Mouse (Mus musculus) thymus, adult 2 months (tissue): ENCODE data around the gene Drd4. TPM values are rescaled to one million over a fixed set of nuclear protein-coding genes. Genes with fewer than 3 reads are reported as not detected.

Source experiments
- DNase-seq: peaks from one replicate; pipeline ENCODE4 v3.0.0; 2021
- H3K27ac ChIP-seq: fragments of 200-500 bp; 2 replicates; pipeline ENCODE4 v1.5.1; 2012; ENCODE audit warnings: low read length, control low read depth; ENCODE audit not compliant: control insufficient read depth, insufficient read depth
- H3K27me3 ChIP-seq: fragments of 200-500 bp; 2 replicates; pipeline ENCODE4 v1.6.1; 2012; ENCODE audit warnings: mild to moderate bottlenecking, low read length, moderate library complexity, mixed read lengths; ENCODE audit not compliant: control insufficient read depth, insufficient read depth
- H3K36me3 ChIP-seq: fragments of 200-500 bp; 2 replicates; pipeline ENCODE4 v1.6.1; 2012; ENCODE audit warnings: mild to moderate bottlenecking, low read length, moderate library complexity; ENCODE audit not compliant: control insufficient read depth, insufficient read depth
- H3K4me1 ChIP-seq: fragments of 200-500 bp; replicated peaks from 2 replicates; pipeline ENCODE4 v1.6.1; 2012; ENCODE audit warnings: low read length; ENCODE audit not compliant: control insufficient read depth, insufficient read depth
- H3K4me3 ChIP-seq: fragments of 200-500 bp; 2 replicates; pipeline ENCODE4 v1.5.1; 2012; ENCODE audit warnings: mild to moderate bottlenecking, low read length, control low read depth, moderate library complexity; ENCODE audit not compliant: control insufficient read depth, insufficient read depth
- CTCF ChIP-seq: fragments of 200-500 bp; IDR thresholded peaks from 2 replicates; pipeline ENCODE4 v1.5.1; 2012; ENCODE audit warnings: mild to moderate bottlenecking, control low read depth, low read length, moderate library complexity, borderline replicate concordance; ENCODE audit not compliant: control insufficient read depth, poor library complexity, insufficient read depth; ENCODE audit errors: extremely low read depth
- POLR2A ChIP-seq: fragments of 200-500 bp; IDR thresholded peaks from 2 replicates; pipeline ENCODE4 v1.6.1; 2012; ENCODE audit warnings: mild to moderate bottlenecking, low read length, control low read depth, moderate library complexity; ENCODE audit not compliant: control insufficient read depth, poor library complexity, insufficient read depth; ENCODE audit errors: extremely low read depth
- WGBS: fragments of 180-500 bp; shearing (Covaris S2); methylation state at CpG from one replicate; pipeline ENCODE4 v1.1.7; 2018; 5-methylcytosine and 5-hydroxymethylcytosine counted together
- polyA plus RNA-seq: library from polyadenylated mRNA; depleted of rRNA; stranded (reverse); fragments of >200 nt; gene quantifications from 2 replicates; pipeline ENCODE4 v1.2.3, GENCODE M21; 2012

Gene Drd4
- polyA plus RNA-seq, 1 experiment, result 0.47 TPM

DNA sequence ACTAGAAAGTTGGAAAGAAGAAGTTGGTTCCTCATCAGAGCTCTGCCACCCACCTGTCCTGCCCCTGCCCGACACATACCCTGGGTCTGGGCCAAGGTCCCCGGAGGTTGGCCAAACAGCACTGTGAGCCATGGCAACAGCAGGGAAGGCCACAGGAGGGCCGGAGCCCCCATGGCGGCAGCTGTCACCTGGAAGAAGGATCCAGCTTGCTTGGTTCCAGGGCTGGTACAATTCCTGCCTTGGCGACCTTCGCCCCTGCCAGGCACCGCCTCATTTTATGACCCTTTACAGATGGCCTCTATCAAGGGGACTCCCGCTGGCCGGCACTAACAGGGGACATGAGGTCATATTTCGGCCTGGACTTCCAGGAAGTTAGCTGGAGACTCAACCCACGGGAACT, 15.3 kb upstream of the Drd4 start, which contains the start of gene Cdhr5:
Cdhr5 (minus strand) TSS at position 241 of the 400 bp plus-strand sequence.
- Histone ChIP-seq H3K4me3 (no peak within 1 kb of the TSS), H3K27ac (no peak within 1 kb of the TSS), H3K27me3 (peaks cover 4% of the 10 kb centered on the region; the same call in 1 of the 2 replicates), H3K4me1 (peaks cover 6% of the 10 kb centered on the region; the same call in 1 of the 2 replicates), H3K36me3 (no peaks in the 10 kb centered on the region)
- WGBS, result 80% methylated on average over 11 of the region's 11 CpGs
- no peak for DNase-seq
- TF ChIP-seq POLR2A, result no peak
- TF ChIP-seq CTCF, result no peak

DNA sequence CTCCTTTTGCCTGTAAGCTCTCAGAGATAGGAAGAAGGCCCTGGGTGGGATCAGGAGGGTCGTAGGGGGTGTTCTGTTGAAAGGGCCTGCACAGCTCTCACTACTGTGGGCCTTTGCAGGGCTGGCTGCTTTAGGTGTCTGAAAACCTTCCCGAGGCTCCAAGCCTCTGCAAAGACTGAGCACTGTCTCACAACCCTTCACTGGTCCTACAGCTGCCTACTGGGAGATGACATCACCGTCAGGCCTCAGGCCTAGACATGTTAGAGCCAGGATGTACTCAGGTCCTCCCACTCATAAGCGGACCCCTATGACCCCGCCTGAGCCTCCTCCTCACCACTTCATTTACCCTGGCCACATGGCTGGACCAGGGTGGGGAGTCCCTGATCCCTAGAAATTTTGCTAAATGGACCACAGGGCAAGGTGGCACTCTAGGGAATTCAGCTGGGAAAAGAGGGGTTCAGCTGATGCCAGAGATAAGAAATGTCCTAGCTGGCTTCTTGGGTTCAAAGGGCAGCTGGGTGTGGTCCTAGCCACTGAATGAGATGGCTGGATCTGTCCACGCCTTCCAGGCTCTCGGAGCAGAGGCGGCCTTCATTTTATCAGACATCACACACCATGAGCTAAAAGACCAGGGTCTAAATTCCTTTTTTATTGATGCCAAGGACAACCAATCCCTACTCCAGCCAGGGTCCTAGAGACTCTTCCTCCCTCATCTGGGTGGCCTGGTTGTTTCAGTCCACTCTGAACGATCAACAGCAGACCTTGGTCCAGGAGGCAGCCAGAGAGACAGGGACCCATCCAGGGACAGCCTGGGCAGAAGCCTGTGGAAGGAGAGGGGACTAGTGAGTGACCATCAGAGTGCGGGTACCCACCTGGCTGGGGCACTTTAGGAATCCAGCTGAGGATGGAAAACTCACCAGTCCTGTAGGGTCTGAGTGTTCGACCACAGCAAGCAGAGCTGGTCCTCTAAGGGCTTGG, 13.8 kb upstream of the Drd4 start:
- H3K4me1 ChIP-seq, result peaks cover 6% of the 10 kb centered on the region; the same call in 1 of the 2 replicates
- no peaks in the 10 kb centered on the region for H3K36me3 ChIP-seq
- TF ChIP-seq CTCF (no peak), POLR2A (no peak)
- no peak overlapping the region for H3K27ac ChIP-seq
- 93% methylated on average over 11 of the region's 11 CpGs for WGBS
- DNase-seq, result no peak
- peaks cover 4% of the 10 kb centered on the region; the same call in 1 of the 2 replicates for H3K27me3 ChIP-seq
- H3K4me3 ChIP-seq, result no peak overlapping the region

- Histone ChIP-seq H3K4me3 (peak within 1 kb of the TSS; percentile 23; the same call in 1 of the 2 replicates), H3K4me1 (peaks cover 6% of the 10 kb centered on the region; the same call in 1 of the 2 replicates), H3K36me3 (no peaks in the 10 kb centered on the region), H3K27ac (no peak within 1 kb of the TSS), H3K27me3 (peaks cover 4% of the 10 kb centered on the region; the same call in 1 of the 2 replicates)
- WGBS, result 14% methylated on average over 46 of the region's 46 CpGs
- no peak for TF ChIP-seq CTCF
- TF ChIP-seq POLR2A, result no peak
- no peak for DNase-seq
Observed at GRCm38 (mm10) chr7:141278766-141279590, 12.8 kb upstream of the Drd4 start, which contains the start of gene Sct. TSS of gene Sct (minus strand) at chr7:141279133.

DNA sequence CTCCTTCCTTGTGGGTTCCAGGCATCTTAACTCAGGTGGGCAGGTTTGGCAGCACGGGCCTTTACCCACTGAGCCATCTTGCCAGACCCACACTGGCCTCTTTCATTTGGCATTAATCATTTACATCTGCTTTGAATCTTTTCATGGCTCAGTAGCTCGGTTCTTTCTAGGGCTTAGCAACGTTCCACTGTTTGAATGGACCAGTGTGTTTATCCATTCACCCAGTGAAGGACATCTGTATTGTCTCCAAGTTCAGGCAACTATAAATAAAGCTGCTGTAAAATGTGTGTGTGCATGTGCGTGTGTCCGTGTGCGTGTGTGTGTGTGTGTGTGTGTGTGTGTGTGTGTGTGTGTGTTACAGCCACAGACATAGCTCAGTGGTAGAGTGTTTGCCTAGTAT, 10.4 kb upstream of the Drd4 start:
- Histone ChIP-seq H3K4me3 (no peak overlapping the region), H3K4me1 (peaks cover 6% of the 10 kb centered on the region; the same call in 1 of the 2 replicates), H3K27me3 (peaks cover 4% of the 10 kb centered on the region; the same call in 1 of the 2 replicates), H3K36me3 (no peaks in the 10 kb centered on the region), H3K27ac (no peak overlapping the region)
- 92% methylated on average over 6 of the region's 6 CpGs for WGBS
- DNase-seq, result no peak
- no peak for TF ChIP-seq CTCF
- no peak for TF ChIP-seq POLR2A

DNA sequence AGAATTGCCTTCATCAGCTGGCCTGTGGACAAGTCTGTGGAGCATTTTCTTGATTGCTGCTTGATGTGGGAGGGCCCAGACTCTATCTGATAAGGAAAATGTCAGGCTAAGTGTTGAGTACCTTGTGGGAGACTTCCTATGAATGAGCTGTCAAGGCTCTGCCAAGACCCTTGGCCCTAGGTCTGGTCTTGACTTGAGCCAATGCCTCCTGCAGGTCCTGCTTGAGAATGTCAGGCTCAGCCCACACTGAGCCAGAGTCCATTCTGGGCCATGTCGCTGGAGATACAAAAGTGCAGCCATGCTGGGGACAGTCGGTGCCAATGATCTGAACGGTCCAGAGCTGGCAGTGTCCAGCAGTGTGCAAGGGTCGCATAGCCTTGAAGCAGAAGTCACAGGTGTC, 9.1 kb upstream of the Drd4 start:
- Histone ChIP-seq H3K4me3 (no peak overlapping the region), H3K27me3 (peaks cover 4% of the 10 kb centered on the region; the same call in 1 of the 2 replicates), H3K27ac (no peak overlapping the region), H3K36me3 (no peaks in the 10 kb centered on the region), H3K4me1 (peaks cover 6% of the 10 kb centered on the region; the same call in 1 of the 2 replicates)
- TF ChIP-seq POLR2A (no peak), CTCF (no peak)
- WGBS, result 93% methylated on average over 4 of the region's 4 CpGs
- DNase-seq, result no peak

- WGBS, result 97% methylated on average over 3 of the region's 3 CpGs
- no peaks in the 10 kb centered on the region; the same call in 1 of the 2 replicates for H3K27me3 ChIP-seq
- H3K4me1 ChIP-seq, result no peaks in the 10 kb centered on the region
Observed at GRCm38 (mm10) chr7:141288042-141288441, 3.8 kb upstream of the Drd4 start.

More at GRCm38 (mm10) chr7:141288042-141288441, 3.8 kb upstream of the Drd4 start:
- DNase-seq, result no peak
- Histone ChIP-seq H3K27ac (no peak overlapping the region), H3K36me3 (no peaks in the 10 kb centered on the region), H3K4me3 (no peak overlapping the region)
- TF ChIP-seq CTCF, result no peak
- no peak for TF ChIP-seq POLR2A
